Mouse (Mus musculus) forebrain, postnatal 0 days (tissue): Measurements from ENCODE around the gene Pmp22. TPM values are rescaled to one million over a fixed set of nuclear protein-coding genes. Genes with fewer than 3 reads are reported as not detected.
A peak's percentile ranks its signal among the peaks of the same experiment; 100 is the strongest.

ENCODE experiments used
- ATAC-seq: fragments of 200-750 bp; cut with Nextera tagmentation; 2 replicates; pipeline ENCODE4 v1.8.0; 2017; ENCODE audit warnings: mild to moderate bottlenecking, moderate library complexity
- DNase-seq: peaks from one replicate; pipeline ENCODE4 v3.0.0-alpha.2; 2015
- H3K27ac ChIP-seq: fragments of 300-500 bp; sonication (generic); 2 replicates; pipeline ENCODE4 v1.5.1; 2014; ENCODE audit warnings: low read depth, mild to moderate bottlenecking, antibody characterized with exemption, low read length, moderate library complexity, mixed read lengths
- H3K27me3 ChIP-seq: fragments of 300-500 bp; sonication (generic); 2 replicates; pipeline ENCODE4 v1.6.1; 2014; ENCODE audit warnings: mild to moderate bottlenecking, low read length, mixed read lengths; ENCODE audit not compliant: insufficient read depth
- H3K36me3 ChIP-seq: fragments of 300-500 bp; sonication (generic); 2 replicates; pipeline ENCODE4 v1.6.1; 2014; ENCODE audit warnings: mild to moderate bottlenecking, moderate library complexity; ENCODE audit not compliant: insufficient read depth
- H3K4me1 ChIP-seq: fragments of 300-500 bp; sonication (generic); 2 replicates; pipeline ENCODE4 v1.6.1; 2014; ENCODE audit warnings: antibody characterized with exemption; ENCODE audit not compliant: insufficient read depth
- H3K4me2 ChIP-seq: fragments of 300-500 bp; sonication (generic); 2 replicates; pipeline ENCODE4 v1.6.1; 2014; ENCODE audit warnings: low read depth, mild to moderate bottlenecking, moderate library complexity
- H3K4me3 ChIP-seq: fragments of 300-500 bp; sonication (generic); 2 replicates; pipeline ENCODE4 v1.5.1; 2014; ENCODE audit warnings: low read depth, low read length, mixed read lengths
- H3K9ac ChIP-seq: fragments of 300-500 bp; sonication (generic); 2 replicates; pipeline ENCODE4 v1.6.1; 2014; ENCODE audit warnings: mild to moderate bottlenecking
- H3K9me3 ChIP-seq: fragments of 300-500 bp; sonication (generic); 2 replicates; pipeline ENCODE4 v1.6.1; 2016; ENCODE audit warnings: low read length
- CTCF ChIP-seq: sonication (generic); IDR thresholded peaks from 2 replicates; pipeline ENCODE4 v1.5.1; 2016; ENCODE audit warnings: antibody characterized with exemption, control low read depth, low read depth
- WGBS: fragments of 180-500 bp; shearing (Covaris S2); extraction: QIAGEN DNeasy Blood & Tissue Kit; methylation state at CpG from one replicate; pipeline ENCODE4 v1.1.7; 2014; 5-methylcytosine and 5-hydroxymethylcytosine counted together
- polyA plus RNA-seq: library from polyadenylated mRNA; unstranded; fragments of >200 nt; fragmentation: Nextera tagmentation; extraction: Ambion mirVana; gene quantifications from 2 replicates; pipeline ENCODE4 v1.2.1, GENCODE M21; 2015
- total RNA-seq: library from RNA; depleted of rRNA; stranded (reverse); fragments of >200 nt; gene quantifications from 2 replicates; pipeline ENCODE4 v1.2.3, GENCODE M21; 2014

The Pmp22 gene
- total and polyA plus RNA-seq, 2 experiments from 2014 or later, result 31.7 to 33.5 TPM

DNA sequence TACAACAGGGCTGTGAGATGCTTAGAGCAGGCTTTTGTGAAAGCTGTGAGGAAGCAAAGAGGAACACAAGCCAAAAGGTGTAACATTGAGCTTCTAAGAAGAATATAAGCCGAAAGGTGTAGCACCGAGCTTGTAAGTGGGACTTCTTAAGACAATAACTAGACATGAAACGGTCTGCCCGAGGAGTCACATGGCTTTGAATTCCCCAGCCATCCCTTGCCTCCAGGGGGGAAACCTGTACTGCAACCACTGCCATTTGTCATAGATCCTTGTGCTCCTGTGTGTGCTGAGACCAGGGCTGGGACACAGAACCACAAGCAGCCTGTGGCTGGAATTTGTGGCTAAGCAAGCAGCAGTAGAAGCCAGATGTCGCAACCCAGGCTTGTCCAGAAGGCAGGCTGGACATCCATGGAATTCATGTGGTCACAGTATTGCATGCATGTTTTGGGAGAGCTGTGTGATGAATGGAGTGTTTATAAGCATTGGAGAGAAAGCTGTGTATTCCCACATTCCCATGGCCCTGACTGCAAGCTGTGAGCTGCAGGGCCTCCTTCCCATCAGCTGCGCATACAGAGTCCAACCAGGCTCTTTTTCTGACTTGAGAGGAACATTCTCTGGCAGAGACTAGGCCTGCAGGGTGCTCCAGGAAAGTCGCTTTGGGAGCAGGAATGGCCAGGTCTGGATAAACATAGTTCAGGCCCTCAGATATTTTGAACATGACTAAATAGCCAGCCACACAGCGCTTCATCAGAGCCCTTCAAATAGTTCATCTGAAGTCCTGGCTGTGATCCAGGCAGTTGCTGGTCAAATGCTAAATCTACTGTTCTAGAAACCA is 13.8 kb upstream of the Pmp22 start:
- DNase-seq (no peak), ATAC-seq (no peak)
- 87% methylated on average over 8 of the region's 8 CpGs for WGBS

DNA sequence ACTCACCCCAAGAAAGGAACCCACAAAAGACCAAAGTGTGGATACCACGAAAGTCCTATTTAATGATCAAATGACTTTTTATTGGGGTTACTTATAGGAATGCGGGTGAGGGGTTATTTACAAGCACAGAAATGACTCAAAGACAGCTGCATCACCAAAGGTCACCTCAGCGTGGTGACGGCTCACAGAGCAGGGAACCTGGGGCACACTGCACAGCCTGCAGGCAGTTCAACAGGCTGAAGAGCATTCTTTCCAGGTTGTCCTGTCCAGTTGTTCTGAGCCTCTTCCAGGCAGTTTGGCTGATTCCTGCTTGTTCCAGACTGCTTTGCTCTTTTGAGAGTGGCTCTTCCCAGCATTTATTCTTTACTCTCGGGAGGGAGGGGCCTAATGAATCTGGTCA is 12.1 kb upstream of the Pmp22 start:
- Histone ChIP-seq H3K9ac (no peak overlapping the region), H3K4me3 (no peak overlapping the region), H3K9me3 (no peaks in the 10 kb centered on the region), H3K4me1 (no peaks in the 10 kb centered on the region), H3K36me3 (no peaks in the 10 kb centered on the region), H3K27ac (no peak overlapping the region), H3K27me3 (no peaks in the 10 kb centered on the region), H3K4me2 (no peak overlapping the region)
- DNase-seq (no peak), ATAC-seq (no peak)
- 95% methylated on average over 5 of the region's 5 CpGs for WGBS
- no peak for TF ChIP-seq CTCF

More for the DNA sequence above, 13.8 kb upstream of the Pmp22 start:
- H3K9me3 ChIP-seq, result no peaks in the 10 kb centered on the region
- H3K4me3 ChIP-seq, result no peak overlapping the region
- H3K27ac ChIP-seq, result no peak overlapping the region
- TF ChIP-seq CTCF, result no peak
- no peaks in the 10 kb centered on the region for H3K4me1 ChIP-seq
- no peaks in the 10 kb centered on the region for H3K27me3 ChIP-seq
- no peaks in the 10 kb centered on the region for H3K36me3 ChIP-seq
- no peak overlapping the region for H3K4me2 ChIP-seq
- H3K9ac ChIP-seq, result no peak overlapping the region

DNA sequence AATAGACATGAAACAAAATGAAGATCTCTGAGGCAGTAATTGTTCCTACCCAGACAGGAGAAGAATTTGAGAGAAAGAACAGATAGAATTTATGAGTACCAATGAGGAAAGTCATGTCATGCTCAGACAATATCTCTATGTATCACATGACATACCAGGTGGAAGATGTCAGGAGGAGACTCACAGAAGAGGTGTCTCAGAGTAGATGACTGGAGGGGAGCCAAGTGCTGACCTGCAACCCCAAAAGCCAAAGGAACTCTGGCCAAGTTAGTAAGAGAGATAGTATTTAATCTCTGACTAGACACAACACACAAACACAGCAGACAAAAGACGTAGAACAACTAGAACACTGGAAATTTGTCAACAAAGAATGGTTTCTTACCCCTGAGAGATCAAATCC is 11.5 kb upstream of the Pmp22 start:
- Histone ChIP-seq H3K4me1 (no peaks in the 10 kb centered on the region), H3K36me3 (no peaks in the 10 kb centered on the region), H3K9me3 (no peaks in the 10 kb centered on the region), H3K9ac (no peak overlapping the region), H3K27me3 (no peaks in the 10 kb centered on the region), H3K27ac (no peak overlapping the region), H3K4me2 (no peak overlapping the region), H3K4me3 (no peak overlapping the region)
- DNase-seq (no peak), ATAC-seq (no peak)
- 83% methylated on average over 1 of the region's 1 CpGs for WGBS
- TF ChIP-seq CTCF, result no peak

DNA sequence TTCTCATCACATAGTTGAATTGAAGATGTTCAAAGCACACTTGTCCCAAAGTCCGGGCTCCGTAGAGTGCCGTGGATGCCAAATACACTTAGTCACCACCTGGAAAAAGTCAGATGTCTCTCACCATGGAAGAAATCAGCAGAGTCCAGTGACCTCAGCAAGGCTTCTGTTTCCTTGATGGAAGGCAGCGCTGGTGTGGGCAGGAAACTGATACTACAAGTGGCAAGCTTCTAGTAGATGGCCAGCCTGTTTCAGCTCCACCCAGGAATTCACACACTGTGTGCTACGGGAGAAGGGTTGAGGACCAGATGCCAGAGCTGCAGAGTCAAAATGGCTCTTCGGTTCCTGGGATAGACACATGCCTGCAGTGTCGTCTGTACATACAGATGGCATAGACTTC is 9.0 kb upstream of the Pmp22 start:
- H3K9ac ChIP-seq, result no peak overlapping the region
- no peaks in the 10 kb centered on the region for H3K9me3 ChIP-seq
- WGBS, result 91% methylated on average over 7 of the region's 7 CpGs
- no peaks in the 10 kb centered on the region for H3K4me1 ChIP-seq
- H3K4me3 ChIP-seq, result no peak overlapping the region
- no peak overlapping the region for H3K4me2 ChIP-seq
- TF ChIP-seq CTCF, result no peak
- ATAC-seq, result no peak
- no peak for DNase-seq
- H3K36me3 ChIP-seq, result no peaks in the 10 kb centered on the region
- no peak overlapping the region for H3K27ac ChIP-seq
- no peaks in the 10 kb centered on the region for H3K27me3 ChIP-seq

DNA sequence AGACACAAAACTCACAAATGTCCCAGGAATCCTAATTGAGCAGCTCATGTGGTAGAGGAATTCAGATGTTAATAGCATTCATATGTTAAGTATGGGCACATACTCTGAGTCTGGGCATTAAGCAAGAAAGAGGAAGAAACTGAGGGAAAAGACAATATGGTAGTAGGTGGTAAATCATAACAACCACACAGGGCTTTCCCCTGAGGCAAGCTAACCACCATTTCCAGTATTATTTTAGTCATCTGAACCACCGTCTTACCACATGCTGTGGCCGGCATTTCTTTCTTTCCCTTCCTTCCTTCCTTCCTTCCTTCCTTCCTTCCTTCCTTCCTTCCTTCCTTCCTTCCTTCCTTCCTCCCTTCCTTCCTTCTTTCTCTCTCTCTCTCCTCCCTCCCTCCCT is 6.5 kb upstream of the Pmp22 start:
- DNase-seq, result no peak
- no peak for TF ChIP-seq CTCF
- Histone ChIP-seq H3K36me3 (no peaks in the 10 kb centered on the region), H3K27ac (no peak overlapping the region), H3K27me3 (no peaks in the 10 kb centered on the region), H3K9me3 (no peaks in the 10 kb centered on the region), H3K4me2 (no peak overlapping the region), H3K9ac (no peak overlapping the region), H3K4me3 (no peak overlapping the region), H3K4me1 (no peaks in the 10 kb centered on the region)
- 67% methylated on average over 2 of the region's 2 CpGs for WGBS
- no peak for ATAC-seq

DNA sequence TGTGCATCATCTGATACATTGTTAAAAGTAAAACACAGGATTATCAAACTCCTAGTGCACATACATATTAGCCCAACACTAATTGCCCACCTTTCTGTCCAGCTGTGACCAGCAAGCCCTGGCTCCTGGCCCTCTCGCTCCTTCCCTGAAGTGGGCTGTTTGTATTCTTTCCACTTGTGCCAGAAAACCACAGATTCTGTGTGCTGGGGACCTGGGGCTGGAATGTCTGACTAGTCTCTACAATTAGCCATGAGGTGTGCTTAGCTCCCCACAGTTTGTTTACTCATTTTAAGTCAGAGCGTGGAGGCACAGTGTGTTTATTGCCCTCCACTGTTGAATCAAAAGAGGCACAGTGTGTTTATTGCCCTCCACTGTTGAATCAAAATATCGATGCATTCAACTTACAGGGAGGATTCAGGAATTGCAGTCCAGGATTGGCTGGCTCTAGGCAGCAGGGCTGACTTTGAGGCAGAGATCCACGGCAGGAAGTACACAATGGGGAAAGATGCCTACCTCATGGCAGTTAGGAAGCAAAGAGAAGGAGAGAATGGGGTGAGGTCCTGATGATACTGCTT is 5.9 kb upstream of the Pmp22 start:
- no peaks in the 10 kb centered on the region for H3K9me3 ChIP-seq
- WGBS, result 56% methylated on average over 4 of the region's 4 CpGs
- no peak for TF ChIP-seq CTCF
- H3K27me3 ChIP-seq, result no peaks in the 10 kb centered on the region
- no peaks in the 10 kb centered on the region for H3K36me3 ChIP-seq
- H3K4me2 ChIP-seq, result no peak overlapping the region
- H3K9ac ChIP-seq, result no peak overlapping the region
- no peak for ATAC-seq
- no peak overlapping the region for H3K4me3 ChIP-seq
- DNase-seq, result no peak
- no peaks in the 10 kb centered on the region for H3K4me1 ChIP-seq
- H3K27ac ChIP-seq, result no peak overlapping the region

DNA sequence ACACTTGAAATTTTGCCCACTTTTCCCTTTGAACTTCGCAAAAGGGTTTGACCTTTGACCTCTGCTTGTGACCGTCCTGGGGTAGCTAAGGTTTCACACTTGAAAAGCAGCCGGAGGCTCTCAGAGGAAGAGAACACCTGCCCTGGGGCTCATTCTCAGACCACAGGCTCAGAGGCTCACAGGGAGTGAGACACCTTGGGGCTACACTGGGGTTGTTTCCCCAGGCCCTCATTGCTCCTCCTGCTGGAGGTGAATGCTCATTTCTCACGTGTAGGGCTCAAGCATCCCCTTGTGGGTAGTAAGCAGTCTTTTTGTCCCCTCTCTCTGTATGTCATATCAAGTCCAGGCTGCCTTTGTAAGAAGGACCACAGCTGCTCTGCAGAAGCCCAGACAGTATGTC is 4.5 kb upstream of the Pmp22 start:
- H3K4me3 ChIP-seq, result no peak overlapping the region
- H3K4me1 ChIP-seq, result no peaks in the 10 kb centered on the region
- no peak overlapping the region for H3K9ac ChIP-seq
- no peak overlapping the region for H3K4me2 ChIP-seq
- no peak for DNase-seq
- H3K9me3 ChIP-seq, result no peaks in the 10 kb centered on the region
- no peak for ATAC-seq
- peaks cover 2% of the 10 kb centered on the region for H3K27me3 ChIP-seq
- H3K27ac ChIP-seq, result no peak overlapping the region
- H3K36me3 ChIP-seq, result no peaks in the 10 kb centered on the region
- peak; percentile 33; the same call in 1 of the 2 replicates for TF ChIP-seq CTCF
- 10% methylated on average over 4 of the region's 4 CpGs for WGBS
